Mouse (Mus musculus): ENCODE data around the gene Kif13a. TPM values are rescaled to one million over a fixed set of nuclear protein-coding genes. Genes with fewer than 3 reads are reported as not detected.
A peak's percentile ranks its signal among the peaks of the same experiment; 100 is the strongest.

Gene Kif13a
- total RNA-seq, 2 experiments from 2014 or later, result 20.9 to 21.7 TPM

GRCm38 (mm10) chr13:46946041-46946440 lies 16.4 kb upstream of the Kif13a start:
- no peak overlapping the region for H3K27ac ChIP-seq
- no peak for DNase-seq (ENCODE audit: low spot score in 2 of 2)
- TF ChIP-seq CTCF (conservative IDR thresholded peaks at IDR 0.05), result no peak
- H3K4me3 ChIP-seq, result no peak overlapping the region

GRCm38 (mm10) chr13:46945256-46945655 lies 15.6 kb upstream of the Kif13a start:
- no peak overlapping the region for H3K4me3 ChIP-seq
- no peak overlapping the region for H3K27ac ChIP-seq
- DNase-seq (ENCODE audit: low spot score in 2 of 2), result no peak
- no peak for TF ChIP-seq CTCF (conservative IDR thresholded peaks at IDR 0.05)

- no peak for TF ChIP-seq CTCF (conservative IDR thresholded peaks at IDR 0.05)
- Histone ChIP-seq H3K27ac (no peak overlapping the region), H3K4me3 (no peak overlapping the region)
- no peak for DNase-seq (ENCODE audit: low spot score in 2 of 2)
Measured at GRCm38 (mm10) chr13:46943294-46943693, 13.6 kb upstream of the Kif13a start.

- H3K4me3 ChIP-seq, result no peak overlapping the region
- no peak for DNase-seq (ENCODE audit: low spot score in 2 of 2)
- TF ChIP-seq CTCF (conservative IDR thresholded peaks at IDR 0.05), result no peak
- H3K27ac ChIP-seq, result no peak overlapping the region
Measured at GRCm38 (mm10) chr13:46934116-46934515, 4.4 kb upstream of the Kif13a start.

GRCm38 (mm10) chr13:46932846-46933245 lies 3.2 kb upstream of the Kif13a start:
- no peak overlapping the region for H3K4me3 ChIP-seq
- H3K27ac ChIP-seq, result no peak overlapping the region
- no peak for DNase-seq (ENCODE audit: low spot score in 2 of 2)
- TF ChIP-seq CTCF (conservative IDR thresholded peaks at IDR 0.05), result no peak

GRCm38 (mm10) chr13:46932049-46932448 lies 2.4 kb upstream of the Kif13a start:
- Histone ChIP-seq H3K4me3 (no peak overlapping the region), H3K27ac (no peak overlapping the region)
- no peak for DNase-seq (ENCODE audit: low spot score in 2 of 2)
- TF ChIP-seq CTCF (conservative IDR thresholded peaks at IDR 0.05), result no peak

GRCm38 (mm10) chr13:46930659-46931046 lies 986 bp upstream of the Kif13a start:
- no peak for TF ChIP-seq CTCF (conservative IDR thresholded peaks at IDR 0.05)
- Histone ChIP-seq H3K4me3 (peak overlapping the region; percentile 93), H3K27ac (peak overlapping the region; percentile 100)
- no peak for DNase-seq (ENCODE audit: low spot score in 2 of 2)

GRCm38 (mm10) chr13:46928961-46929691 lies 541 bp downstream of the Kif13a start:
- DNase-seq (ENCODE audit: low spot score in 2 of 2), result peak; percentile 10 to 29
- Histone ChIP-seq H3K4me3 (peak overlapping the region; percentile 85), H3K27ac (peak overlapping the region; percentile 93)
- no peak; the same call in none of the 2 replicates for TF ChIP-seq CTCF (conservative IDR thresholded peaks at IDR 0.05)

- DNase-seq (ENCODE audit: low spot score in 2 of 2), result no peak
- H3K27ac ChIP-seq, result 0 out of 2 replicates have a peak overlapping the region, but pooled peaks have one; percentile 93
- TF ChIP-seq CTCF (conservative IDR thresholded peaks at IDR 0.05), result no peak
- H3K4me3 ChIP-seq, result peak overlapping the region; percentile 85
Measured at GRCm38 (mm10) chr13:46928404-46928803, 1.3 kb downstream of the Kif13a start.

- H3K27ac ChIP-seq, result no peak overlapping the region
- no peak for TF ChIP-seq CTCF (conservative IDR thresholded peaks at IDR 0.05)
- no peak overlapping the region for H3K4me3 ChIP-seq
- no peak for DNase-seq (ENCODE audit: low spot score in 2 of 2)
Measured at GRCm38 (mm10) chr13:46925671-46926070, 4.0 kb downstream of the Kif13a start.

GRCm38 (mm10) chr13:46921559-46921958 lies 8.1 kb downstream of the Kif13a start:
- TF ChIP-seq CTCF (conservative IDR thresholded peaks at IDR 0.05), result no peak
- no peak for DNase-seq (ENCODE audit: low spot score in 2 of 2)
- H3K4me3 ChIP-seq, result no peak overlapping the region
- no peak overlapping the region for H3K27ac ChIP-seq

- Histone ChIP-seq H3K27ac (no peak overlapping the region), H3K4me3 (no peak overlapping the region)
- DNase-seq (ENCODE audit: low spot score in 2 of 2), result no peak
- no peak for TF ChIP-seq CTCF (conservative IDR thresholded peaks at IDR 0.05)
Measured at GRCm38 (mm10) chr13:46919797-46920196, 9.9 kb downstream of the Kif13a start.

- H3K4me3 ChIP-seq, result no peak overlapping the region
- no peak for TF ChIP-seq CTCF (conservative IDR thresholded peaks at IDR 0.05)
- H3K27ac ChIP-seq, result no peak overlapping the region
- DNase-seq (ENCODE audit: low spot score in 2 of 2), result no peak
Measured at GRCm38 (mm10) chr13:46918509-46918908, 11.2 kb downstream of the Kif13a start.

GRCm38 (mm10) chr13:46911960-46912359 lies 17.7 kb downstream of the Kif13a start:
- no peak overlapping the region for H3K4me3 ChIP-seq

More at GRCm38 (mm10) chr13:46911960-46912359, 17.7 kb downstream of the Kif13a start:
- TF ChIP-seq CTCF (conservative IDR thresholded peaks at IDR 0.05), result no peak
- no peak for DNase-seq (ENCODE audit: low spot score in 2 of 2)
- H3K27ac ChIP-seq, result peak overlapping the region; percentile 71

Measured in layer of hippocampus, adult 2 months (tissue).